In the genomic region with DNA sequence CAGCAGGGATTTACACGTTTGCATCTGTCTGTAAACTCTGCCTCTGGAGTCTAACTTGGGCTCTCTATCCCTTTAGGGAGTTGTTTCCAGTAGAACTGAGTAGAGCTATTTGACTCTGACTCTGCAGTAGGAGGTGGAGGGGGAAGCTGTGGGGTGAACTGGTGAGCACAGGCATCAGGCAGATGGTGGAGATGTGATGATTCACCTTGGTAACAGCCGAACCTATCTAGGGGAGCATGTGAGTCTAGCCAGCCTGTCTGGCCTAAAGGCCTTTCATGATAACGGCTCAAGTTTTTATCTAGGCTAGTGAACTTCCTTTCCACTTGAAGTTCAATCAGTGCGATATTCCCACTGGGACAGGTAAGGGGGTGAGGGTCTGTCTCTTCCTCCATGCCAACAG, we compare ENCODE assay signal across 15 mouse cellular contexts. TPM values are rescaled to one million over a fixed set of nuclear protein-coding genes. Genes with fewer than 3 reads are reported as not detected.
DNase-seq lines count a peak whose midpoint lies in the region; ATAC-seq and TF ChIP-seq lines count a peak whose summit lies in the region.
"Had no signal": no experiment of that assay in that cellular context is flagged by ENCODE, and none has a peak within 500 bp of the region (broad histone marks: within the 10 kb centered on the region; RNA-seq: fewer than 3 reads in every experiment).

No protein-coding gene starts in this region.

- DNase-seq in cerebellum, adult 18-20 months: peak; percentile 41 to 68
- no peak for DNase-seq in cerebellum, adult 11-12 months
- DNase-seq in spleen, adult 2 months (ENCODE audit: low read depth in 1 of 2, low spot score in 2 of 2): no peak
- no peak for DNase-seq in spleen, postnatal 36 days (ENCODE audit: low spot score in 2 of 2)
- DNase-seq in Patski (ENCODE audit: low read depth, low spot score): no peak
- no peak for DNase-seq in kidney, adult 18-20 months
- no peak for DNase-seq in hindbrain, embryonic 10.5 days (ENCODE audit: low spot score)
- DNase-seq: embryo, embryonic 11 days; kidney, adult 11 months; lung, adult 18-20 months had no signal

- H3K27ac ChIP-seq in spleen, adult 2 months (ENCODE audit: insufficient read depth, low read length): peak overlapping the region; percentile 78
- H3K27ac ChIP-seq in hindbrain, embryonic 10.5 days: no peak overlapping the region
- H3K27ac ChIP-seq: heart, adult 2 months had no signal

- no peak for TF ChIP-seq CTCF in spleen, adult 2 months (IDR thresholded peaks at IDR 0.05; ENCODE audit: extremely low read depth, insufficient read depth, insufficient read length, insufficient replicate concordance)
- TF ChIP-seq CTCF in Patski (IDR thresholded peaks at IDR 0.05): no peak

- peaks cover 53% of the 10 kb centered on the region for H3K4me1 ChIP-seq in spleen, adult 2 months (ENCODE audit: control insufficient read depth, insufficient read depth, insufficient read length)
- 0 out of 2 replicates have a peak, but pooled peaks cover 3% of the 10 kb centered on the region for H3K4me1 ChIP-seq in hindbrain, embryonic 10.5 days (replicated peaks)

- no peak for TF ChIP-seq POLR2A in spleen, adult 2 months (IDR thresholded peaks at IDR 0.05; ENCODE audit: low read depth, low read length)

- POLR2A ChIA-PET in Patski (lab: Charles Lee): interaction anchor here (1.1 kb wide), 1 partner anchor 100 kb away, joined by 12 read pairs; no protein-coding TSS in a partner anchor

- H3K9me3 ChIP-seq in hindbrain, embryonic 10.5 days: no peaks in the 10 kb centered on the region

- CTCF ChIA-PET in Patski (lab: Charles Lee): no interaction called here

- in situ Hi-C loops in Patski (cut with MboI; ENCODE audit: low pct_unique_long_range_greater_than_20kb): no loop called here

- 51% methylated on average over 4 of the region's 4 CpGs for WGBS in spleen, adult 2 months
- 73% methylated on average over 4 of the region's 4 CpGs for WGBS in hindbrain, embryonic 10.5 days

- peaks cover 18% of the 10 kb centered on the region for H3K36me3 ChIP-seq in spleen, adult 2 months (ENCODE audit: control insufficient read depth, insufficient read depth, low read length)
- H3K36me3 ChIP-seq in hindbrain, embryonic 10.5 days: no peaks in the 10 kb centered on the region

- H3K4me3 ChIP-seq in spleen, adult 2 months (ENCODE audit: extremely low read depth, insufficient read depth, insufficient read length): no peak overlapping the region
- H3K4me3 ChIP-seq in hindbrain, embryonic 10.5 days: no peak overlapping the region
- H3K4me3 ChIP-seq: erythroblast, embryonic 14.5 days; heart, adult 2 months had no signal

- no peaks in the 10 kb centered on the region for H3K27me3 ChIP-seq in spleen, adult 2 months (ENCODE audit: control insufficient read depth, insufficient read depth, low read length)
- no peaks in the 10 kb centered on the region for H3K27me3 ChIP-seq in Patski
- no peaks in the 10 kb centered on the region for H3K27me3 ChIP-seq in hindbrain, embryonic 10.5 days (ENCODE audit: insufficient read depth, poor library complexity, severe bottlenecking)

- peak; percentile 65 for ATAC-seq in Patski
- peak; percentile 44 for ATAC-seq in megakaryocyte-erythroid progenitor cell, adult 5-6 weeks (replicated peaks; ENCODE audit: low FRiP score, low TSS enrichment, poor library complexity, severe bottlenecking)

RNA-seq across cellular contexts. Expression of a gene that starts 34.7 kb away (rescaled TPM):
- 42.2 and 50.3 TPM in 2 replicates for polyA plus RNA-seq in spleen, adult 2 months (2012; rRNA removed)
- 40.4 TPM for polyA plus RNA-seq in Patski (2021)
- total RNA-seq in megakaryocyte-erythroid progenitor cell, adult 5-6 weeks (2014; fragmentation: Nextera tagmentation): 4.8 and 5.5 TPM in 2 replicates
- 0.52 and 3.7 TPM in 2 replicates for total RNA-seq in megakaryocyte-erythroid progenitor cell, adult 5-6 weeks (2017)
- 4.6 and 7.3 TPM in 2 replicates for polyA plus RNA-seq in hindbrain, embryonic 10.5 days (2016; fragmentation: Nextera tagmentation; extraction: Ambion mirVana)

RNA-seq across cellular contexts. Expression of a gene that starts 44.3 kb away (rescaled TPM):
- 133 and 154 TPM in 2 replicates for polyA plus RNA-seq in spleen, adult 2 months (2012; rRNA removed)
- polyA plus RNA-seq in Patski (2021): not detected
- 0.54 and 6.2 TPM in 2 replicates for total RNA-seq in megakaryocyte-erythroid progenitor cell, adult 5-6 weeks (2014; fragmentation: Nextera tagmentation)
- 0.08 and 1.8 TPM in 2 replicates for total RNA-seq in megakaryocyte-erythroid progenitor cell, adult 5-6 weeks (2017)
- not detected in 2 replicates for polyA plus RNA-seq in hindbrain, embryonic 10.5 days (2016; fragmentation: Nextera tagmentation; extraction: Ambion mirVana)
- total RNA-seq: left cerebral cortex, adult 8-10 months; megakaryocyte, adult 5-6 weeks had no signal
- polyA plus RNA-seq: erythroblast, embryonic 14.5 days had no signal

Comparison
In these comparisons a context has a peak if more than half of its experiments do, and no peak if none do; other contexts are left out.
1. DNase-seq: peak in cerebellum, adult 18-20 months (2 of 2); none in cerebellum, adult 11-12 months (single experiment), spleen, adult 2 months (0 of 2), spleen, postnatal 36 days (0 of 2), Patski (single experiment), kidney, adult 18-20 months (single experiment) and hindbrain, embryonic 10.5 days (single experiment).
2. RNA of a gene that starts 44.3 kb away (polyA plus RNA-seq): 133 to 154 TPM in spleen, adult 2 months; not detected in hindbrain, embryonic 10.5 days and not detected in Patski (single experiment); every median in the first group is over 100 times any median in the second.